Mouse (Mus musculus) testis, adult 2 months (tissue): Measurements from ENCODE around the gene Fam198a.

Source experiments
- CTCF ChIP-seq: fragments of 200-500 bp; IDR thresholded peaks from 2 replicates; pipeline ENCODE4 v1.5.1; 2012; ENCODE audit warnings: low read depth, mild to moderate bottlenecking, inconsistent platforms, low read length, moderate library complexity; ENCODE audit not compliant: control insufficient read depth, insufficient read depth, insufficient replicate concordance
- POLR2A ChIP-seq: fragments of 200-500 bp; IDR thresholded peaks from 2 replicates; pipeline ENCODE4 v1.6.1; 2012; ENCODE audit warnings: low read depth, mild to moderate bottlenecking, inconsistent platforms, low read length, moderate library complexity; ENCODE audit not compliant: control insufficient read depth

DNA sequence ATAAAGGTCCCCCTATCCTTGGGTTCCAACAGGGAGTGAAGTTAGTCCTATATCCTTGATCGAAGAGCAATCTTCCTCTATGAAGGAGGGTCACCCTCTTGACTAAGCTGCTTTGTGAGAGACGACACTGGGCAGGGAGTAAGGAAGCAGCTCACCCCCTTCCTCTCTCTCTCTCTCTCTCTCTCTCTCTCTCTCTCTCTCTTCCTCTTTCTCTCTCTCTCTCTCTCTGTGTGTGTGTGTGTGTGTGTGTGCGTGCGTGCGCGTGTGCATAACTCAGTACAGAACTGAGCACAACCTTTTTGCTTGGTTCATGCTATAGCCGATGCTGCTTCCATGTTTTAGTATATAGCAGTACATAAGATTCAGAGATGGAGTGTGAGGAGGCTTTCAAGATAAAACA, 45.8 kb upstream of the Fam198a start:
- TF ChIP-seq CTCF, result no peak
- TF ChIP-seq POLR2A, result no peak
